Mouse (Mus musculus): ENCODE measurements around the gene Prss28. TPM values are rescaled to one million over a fixed set of nuclear protein-coding genes. Genes with fewer than 3 reads are reported as not detected.

Prss28 gene
- polyA plus RNA-seq (2014; fragmentation: Illumina TruSeq; extraction: RNeasy Lipid Tissue Mini Kit (QIAGEN cat#74804); ENCODE audit: low read depth, low replicate concordance), result not detected

DNA sequence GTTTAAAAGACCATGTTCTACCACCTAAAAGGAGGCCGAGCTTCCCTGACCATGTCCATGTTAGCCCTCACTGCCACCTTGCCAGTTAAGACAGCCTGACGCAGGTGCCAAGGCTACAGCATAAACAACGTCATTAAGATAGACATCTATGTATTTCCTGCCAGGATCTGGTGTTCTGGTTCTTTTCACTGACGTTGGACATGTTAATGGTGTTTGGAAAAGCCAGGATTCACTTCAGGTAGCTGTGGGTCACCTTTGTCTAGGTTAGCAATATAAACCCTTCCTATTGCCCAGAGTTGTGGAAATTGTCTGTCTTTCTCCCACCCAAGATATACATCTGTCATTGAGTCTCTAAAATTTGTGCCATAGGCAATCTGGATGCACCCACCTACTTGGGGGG lies at the start of gene Prss28:
Prss28 (plus strand) TSS at position 301 of the 400 bp plus-strand sequence.

GRCm38 (mm10) chr17:25274571-25275346 lies 33.7 kb upstream of the Prss28 start, which contains the start of gene Ube2i:
Ube2i (minus strand) TSS chr17:25274622.

GRCm38 (mm10) chr17:25298094-25298493 lies 10.4 kb upstream of the Prss28 start, which contains the start of gene Prss34:
Prss34 (plus strand) TSS chr17:25298394.

GRCm38 (mm10) chr17:25318354-25318753 lies 9.9 kb downstream of the Prss28 start, which contains the start of gene Prss29:
Prss29 (plus strand) TSS chr17:25318654.

DNA sequence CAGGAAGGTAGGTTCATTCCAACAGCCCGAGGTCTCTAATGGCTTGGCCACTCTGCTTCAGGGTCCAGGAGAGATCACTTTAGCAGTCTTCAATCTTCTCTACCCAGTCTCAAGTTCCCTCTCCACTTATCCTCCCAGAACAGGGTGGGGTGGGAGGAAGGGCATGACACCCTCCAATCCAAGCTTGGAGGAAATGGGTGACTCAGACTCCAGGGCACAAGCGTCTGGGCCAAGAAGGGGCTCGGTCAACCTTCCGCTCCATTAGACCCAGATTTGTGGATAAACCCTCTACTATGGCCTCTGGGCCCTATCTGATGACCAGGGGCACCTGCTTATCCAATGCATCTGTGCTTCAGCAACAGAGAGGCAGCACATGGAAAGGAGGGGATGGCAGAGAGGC lies 37.0 kb downstream of the Prss28 start, which contains the start of gene Tpsab1:
Tpsab1 (minus strand) TSS at position 101 of the 400 bp plus-strand sequence.

Other genes starting within 250 kb of the Prss28 start
- gene Tmem204, start 225.1 kb upstream of the Prss28 start, polyA plus RNA-seq (2014; fragmentation: Illumina TruSeq; extraction: RNeasy Lipid Tissue Mini Kit (QIAGEN cat#74804); ENCODE audit: low read depth, low replicate concordance), result 16.4 TPM
- gene Telo2, start 192.7 kb upstream of the Prss28 start, polyA plus RNA-seq (2014; fragmentation: Illumina TruSeq; extraction: RNeasy Lipid Tissue Mini Kit (QIAGEN cat#74804); ENCODE audit: low read depth, low replicate concordance), result 2.3 TPM
- gene Ptx4, start 187.9 kb upstream of the Prss28 start, polyA plus RNA-seq (2014; fragmentation: Illumina TruSeq; extraction: RNeasy Lipid Tissue Mini Kit (QIAGEN cat#74804); ENCODE audit: low read depth, low replicate concordance), result not detected
- gene Clcn7, start 175.3 kb upstream of the Prss28 start, polyA plus RNA-seq (2014; fragmentation: Illumina TruSeq; extraction: RNeasy Lipid Tissue Mini Kit (QIAGEN cat#74804); ENCODE audit: low read depth, low replicate concordance), result 5.4 TPM
- gene Ccdc154, start 146.2 kb upstream of the Prss28 start, polyA plus RNA-seq (2014; fragmentation: Illumina TruSeq; extraction: RNeasy Lipid Tissue Mini Kit (QIAGEN cat#74804); ENCODE audit: low read depth, low replicate concordance), result not detected
- gene Gm38655, start 133.2 kb upstream of the Prss28 start, polyA plus RNA-seq (2014; fragmentation: Illumina TruSeq; extraction: RNeasy Lipid Tissue Mini Kit (QIAGEN cat#74804); ENCODE audit: low read depth, low replicate concordance), result not detected
- gene BC003965, start 124.1 kb upstream of the Prss28 start, polyA plus RNA-seq (2014; fragmentation: Illumina TruSeq; extraction: RNeasy Lipid Tissue Mini Kit (QIAGEN cat#74804); ENCODE audit: low read depth, low replicate concordance), result 17.3 TPM
- gene Unkl, start 120.2 kb upstream of the Prss28 start, polyA plus RNA-seq (2014; fragmentation: Illumina TruSeq; extraction: RNeasy Lipid Tissue Mini Kit (QIAGEN cat#74804); ENCODE audit: low read depth, low replicate concordance), result 29.1 TPM
- 25.4 TPM for gene Gnptg, start 68.5 kb upstream of the Prss28 start, polyA plus RNA-seq (2014; fragmentation: Illumina TruSeq; extraction: RNeasy Lipid Tissue Mini Kit (QIAGEN cat#74804); ENCODE audit: low read depth, low replicate concordance)
- 3.8 TPM for gene Tsr3, start 68.5 kb upstream of the Prss28 start, polyA plus RNA-seq (2014; fragmentation: Illumina TruSeq; extraction: RNeasy Lipid Tissue Mini Kit (QIAGEN cat#74804); ENCODE audit: low read depth, low replicate concordance)
- not detected for gene Baiap3, start 52.3 kb upstream of the Prss28 start, polyA plus RNA-seq (2014; fragmentation: Illumina TruSeq; extraction: RNeasy Lipid Tissue Mini Kit (QIAGEN cat#74804); ENCODE audit: low read depth, low replicate concordance)
- gene Ube2i, start 34.0 kb upstream of the Prss28 start, polyA plus RNA-seq (2014; fragmentation: Illumina TruSeq; extraction: RNeasy Lipid Tissue Mini Kit (QIAGEN cat#74804); ENCODE audit: low read depth, low replicate concordance), result 148 TPM
- not detected for gene Prss34, start 10.3 kb upstream of the Prss28 start, polyA plus RNA-seq (2014; fragmentation: Illumina TruSeq; extraction: RNeasy Lipid Tissue Mini Kit (QIAGEN cat#74804); ENCODE audit: low read depth, low replicate concordance)
- gene Prss29, start 10.0 kb downstream of the Prss28 start, polyA plus RNA-seq (2014; fragmentation: Illumina TruSeq; extraction: RNeasy Lipid Tissue Mini Kit (QIAGEN cat#74804); ENCODE audit: low read depth, low replicate concordance), result not detected
- gene Tpsab1, start 36.9 kb downstream of the Prss28 start, polyA plus RNA-seq (2014; fragmentation: Illumina TruSeq; extraction: RNeasy Lipid Tissue Mini Kit (QIAGEN cat#74804); ENCODE audit: low read depth, low replicate concordance), result not detected
- not detected for gene Tpsb2, start 57.7 kb downstream of the Prss28 start, polyA plus RNA-seq (2014; fragmentation: Illumina TruSeq; extraction: RNeasy Lipid Tissue Mini Kit (QIAGEN cat#74804); ENCODE audit: low read depth, low replicate concordance)
- not detected for gene Tpsg1, start 60.6 kb downstream of the Prss28 start, polyA plus RNA-seq (2014; fragmentation: Illumina TruSeq; extraction: RNeasy Lipid Tissue Mini Kit (QIAGEN cat#74804); ENCODE audit: low read depth, low replicate concordance)
- gene Cacna1h, start 125.1 kb downstream of the Prss28 start, polyA plus RNA-seq (2014; fragmentation: Illumina TruSeq; extraction: RNeasy Lipid Tissue Mini Kit (QIAGEN cat#74804); ENCODE audit: low read depth, low replicate concordance), result not detected
- not detected for gene Tekt4, start 146.0 kb downstream of the Prss28 start, polyA plus RNA-seq (2014; fragmentation: Illumina TruSeq; extraction: RNeasy Lipid Tissue Mini Kit (QIAGEN cat#74804); ENCODE audit: low read depth, low replicate concordance)
- not detected for gene Sstr5, start 188.6 kb downstream of the Prss28 start, polyA plus RNA-seq (2014; fragmentation: Illumina TruSeq; extraction: RNeasy Lipid Tissue Mini Kit (QIAGEN cat#74804); ENCODE audit: low read depth, low replicate concordance)